Mouse (Mus musculus) heart, postnatal 0 days (tissue): ENCODE results near the gene Gm8159. TPM values are rescaled to one million over a fixed set of nuclear protein-coding genes. Genes with fewer than 3 reads are reported as not detected.
"Not testable (repeated sequence)": the region's sequence is repeated elsewhere in the genome, so short reads cannot be mapped to it uniquely, and the experiment has no call there.

Experiments
- ATAC-seq: fragments of 200-750 bp; cut with Nextera tagmentation; 2 replicates; pipeline ENCODE4 v1.8.0; 2017; ENCODE audit warnings: low read depth, moderate number of reproducible peaks, moderate library complexity; ENCODE audit not compliant: insufficient read depth
- DNase-seq: peaks from one replicate; pipeline ENCODE4 v3.0.0-alpha.2; 2016; ENCODE audit warnings: low spot score
- H3K27ac ChIP-seq: fragments of 300-500 bp; sonication (generic); 2 replicates; pipeline ENCODE4 v1.5.1; 2014; ENCODE audit warnings: low read depth, mild to moderate bottlenecking
- H3K27me3 ChIP-seq: fragments of 300-500 bp; sonication (generic); 2 replicates; pipeline ENCODE4 v1.6.1; 2014; ENCODE audit warnings: low read length, mixed read lengths; ENCODE audit not compliant: control insufficient read depth, insufficient read depth
- H3K36me3 ChIP-seq: fragments of 300-500 bp; sonication (generic); replicated peaks from 2 replicates; pipeline ENCODE4 v1.6.1; 2014; ENCODE audit warnings: low read length, mixed read lengths; ENCODE audit not compliant: control insufficient read depth, insufficient read depth
- H3K4me1 ChIP-seq: fragments of 300-500 bp; sonication (generic); 2 replicates; pipeline ENCODE4 v1.6.1; 2014; ENCODE audit warnings: antibody characterized with exemption; ENCODE audit not compliant: control insufficient read depth, insufficient read depth
- H3K4me2 ChIP-seq: fragments of 300-500 bp; sonication (generic); 2 replicates; pipeline ENCODE4 v1.6.1; 2014; ENCODE audit warnings: low read depth, mild to moderate bottlenecking, low read length, moderate library complexity
- H3K4me3 ChIP-seq: fragments of 300-500 bp; sonication (generic); 2 replicates; pipeline ENCODE4 v1.5.1; 2014; ENCODE audit warnings: low read depth, low read length
- H3K9ac ChIP-seq: fragments of 300-500 bp; sonication (generic); replicated peaks from 2 replicates; pipeline ENCODE4 v1.6.1; 2014; ENCODE audit warnings: low read depth, low read length, mixed read lengths
- H3K9me3 ChIP-seq: fragments of 300-500 bp; sonication (generic); replicated peaks from 2 replicates; pipeline ENCODE4 v1.6.1; 2016; ENCODE audit warnings: low read length; ENCODE audit not compliant: control insufficient read depth
- CTCF ChIP-seq: IDR thresholded peaks from 2 replicates; pipeline ENCODE4 v1.5.1; 2016; ENCODE audit warnings: antibody characterized with exemption, control low read depth, low read depth
- WGBS: fragments of 180-500 bp; shearing (Covaris S2); extraction: QIAGEN DNeasy Blood & Tissue Kit; methylation state at CpG from one replicate; pipeline ENCODE4 v1.1.7; 2014; 5-methylcytosine and 5-hydroxymethylcytosine counted together
- polyA plus RNA-seq: library from polyadenylated mRNA; unstranded; fragments of >200 nt; fragmentation: Nextera tagmentation; extraction: Ambion mirVana; gene quantifications from 2 replicates; pipeline ENCODE4 v1.2.1, GENCODE M21; 2015
- total RNA-seq: library from RNA; depleted of rRNA; stranded (reverse); fragments of >200 nt; gene quantifications from 2 replicates; pipeline ENCODE4 v1.2.3, GENCODE M21; 2014; ENCODE audit warnings: low replicate concordance; rRNA removed

Gene Gm8159
- total RNA-seq (not detected in 2 replicates), polyA plus RNA-seq (not detected in 2 replicates)

DNA sequence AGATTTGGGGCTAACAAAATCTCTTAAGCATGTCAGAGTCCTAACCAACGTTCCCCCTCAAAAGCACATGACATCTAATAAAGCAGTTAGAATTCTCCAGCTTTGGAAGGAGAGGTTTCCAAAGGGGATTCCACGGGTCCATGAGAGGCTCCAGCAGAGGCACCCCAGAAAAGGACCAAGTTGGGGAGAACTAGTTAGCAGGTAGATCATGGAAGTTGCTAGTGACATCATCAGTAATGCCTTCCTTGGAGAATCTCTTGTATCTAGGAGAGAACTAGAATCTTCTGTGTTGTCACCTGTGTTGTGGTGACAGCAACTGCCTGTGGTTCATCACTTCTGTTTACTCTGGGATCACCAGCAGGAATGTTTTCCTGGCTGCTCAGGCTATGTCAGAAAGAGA is at the start of gene Gm8159:
Gm8159 (plus strand) TSS at position 301 of the 400 bp plus-strand sequence.
- not testable (repeated sequence) for H3K4me3 ChIP-seq, H3K9ac ChIP-seq, H3K4me1 ChIP-seq, H3K36me3 ChIP-seq, H3K4me2 ChIP-seq, H3K27me3 ChIP-seq, H3K27ac ChIP-seq, H3K9me3 ChIP-seq, ATAC-seq, DNase-seq
- WGBS: no CpG with 5 or more reads among the region's 2 CpGs

DNA sequence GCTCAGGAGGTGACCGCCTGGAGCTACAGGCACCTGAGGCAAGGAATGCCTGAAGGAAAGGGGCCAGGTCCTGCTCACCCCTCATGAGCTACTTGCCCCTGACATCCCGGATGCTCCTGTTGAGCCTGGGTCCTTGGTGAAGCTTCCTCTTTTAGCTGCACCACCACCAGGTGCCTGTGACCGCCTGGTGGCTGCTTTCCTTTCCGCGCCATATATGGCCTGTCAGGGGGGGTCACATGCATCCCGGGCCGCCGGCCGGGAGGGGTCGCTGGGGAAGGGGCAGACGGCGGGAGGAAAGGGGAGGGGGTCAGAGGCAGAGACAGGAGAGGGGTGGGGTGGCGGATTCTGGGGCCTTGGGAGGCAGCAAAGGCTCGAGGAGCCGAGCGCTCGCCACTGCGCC is 17.2 kb downstream of the Gm8159 start:
- not testable (repeated sequence) for ATAC-seq, DNase-seq, H3K27me3 ChIP-seq, H3K9ac ChIP-seq, H3K27ac ChIP-seq, H3K36me3 ChIP-seq, H3K4me1 ChIP-seq, H3K9me3 ChIP-seq
- Histone ChIP-seq H3K4me3 (peak overlapping the region; percentile 22; the same call in 1 of the 2 replicates), H3K4me2 (peak overlapping the region; percentile 33; the same call in 1 of the 2 replicates)
- 2% methylated on average over 18 of the region's 18 CpGs for WGBS

DNA sequence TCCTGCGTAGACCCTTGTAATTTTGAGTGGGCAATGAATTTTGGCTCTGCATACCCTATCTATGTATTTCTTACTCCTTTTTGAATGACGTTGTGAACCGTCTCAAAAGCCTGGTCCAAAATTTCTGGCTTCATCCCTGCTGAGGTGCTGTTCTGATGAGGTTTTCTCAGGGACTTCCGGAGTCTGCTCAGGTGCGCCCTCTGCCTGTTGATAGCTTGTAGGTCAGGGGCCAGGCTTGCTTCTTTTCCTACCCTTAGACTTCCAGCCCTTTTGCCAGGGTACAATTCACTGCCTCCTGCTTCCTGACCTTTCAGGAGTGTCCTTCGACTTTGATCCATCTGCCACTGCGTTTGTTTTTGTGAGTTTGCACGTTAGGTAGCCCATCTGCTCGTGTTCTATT is 18.2 kb downstream of the Gm8159 start:
- WGBS: 2% methylated on average over 2 of the region's 9 CpGs
- not testable (repeated sequence) for H3K4me1 ChIP-seq, DNase-seq, H3K4me2 ChIP-seq, H3K36me3 ChIP-seq, H3K9me3 ChIP-seq, H3K27ac ChIP-seq, H3K4me3 ChIP-seq, H3K9ac ChIP-seq, H3K27me3 ChIP-seq, ATAC-seq
- TF ChIP-seq CTCF: peak; percentile 37

DNA sequence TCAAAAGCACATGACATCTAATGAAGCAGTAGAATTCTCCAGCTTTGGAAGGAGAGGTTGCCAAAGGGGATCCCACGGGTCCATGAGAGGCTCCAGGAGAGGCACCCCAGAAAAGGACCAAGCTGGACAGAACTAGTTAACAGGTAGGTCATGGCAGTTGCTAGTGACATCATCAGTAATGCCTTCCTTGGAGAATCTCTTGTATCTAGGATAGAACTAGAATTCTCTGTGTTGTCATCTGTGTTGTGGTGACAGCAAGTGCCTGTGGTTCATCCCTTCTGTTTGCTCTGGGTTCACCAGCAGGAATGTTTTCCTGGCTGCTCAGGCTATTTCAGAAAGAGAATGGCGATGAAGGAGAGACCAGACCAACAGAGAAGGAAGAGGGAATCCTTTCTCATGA is 31.7 kb downstream of the Gm8159 start, which contains the start of gene Gm3239:
Gm3239 (plus strand) TSS at position 301 of the 400 bp plus-strand sequence.
- not testable (repeated sequence) for H3K9ac ChIP-seq, H3K4me1 ChIP-seq, H3K9me3 ChIP-seq, H3K36me3 ChIP-seq, H3K4me3 ChIP-seq, DNase-seq, H3K27ac ChIP-seq, ATAC-seq, H3K4me2 ChIP-seq, H3K27me3 ChIP-seq
- WGBS: no CpG with 5 or more reads among the region's 2 CpGs

Other genes starting within 250 kb of the Gm8159 start
- gene Gm3159, start 234.8 kb upstream of the Gm8159 start, total RNA-seq: not detected in 2 replicates
- not detected in 2 replicates for gene Gm3159, start 234.8 kb upstream of the Gm8159 start, polyA plus RNA-seq
- not detected in 2 replicates for gene Gm3164, start 216.9 kb upstream of the Gm8159 start, total RNA-seq
- not detected in 2 replicates for gene Gm3164, start 216.9 kb upstream of the Gm8159 start, polyA plus RNA-seq
- gene Gm3173, start 201.4 kb upstream of the Gm8159 start, total RNA-seq: not detected in 2 replicates
- not detected in 2 replicates for gene Gm3173, start 201.4 kb upstream of the Gm8159 start, polyA plus RNA-seq
- not detected in 2 replicates for gene Gm3182, start 150.6 kb upstream of the Gm8159 start, total RNA-seq
- gene Gm3182, start 150.6 kb upstream of the Gm8159 start, polyA plus RNA-seq: not detected in 2 replicates
- gene Gm3047, start 76.9 kb upstream of the Gm8159 start, total RNA-seq: not detected in 2 replicates
- gene Gm3047, start 76.9 kb upstream of the Gm8159 start, polyA plus RNA-seq: not detected in 2 replicates
- not detected in 2 replicates for gene Gm3239, start 31.8 kb downstream of the Gm8159 start, total RNA-seq
- not detected in 2 replicates for gene Gm3239, start 31.8 kb downstream of the Gm8159 start, polyA plus RNA-seq
- not detected in 2 replicates for gene Gm7876, start 76.9 kb downstream of the Gm8159 start, total RNA-seq
- not detected in 2 replicates for gene Gm7876, start 76.9 kb downstream of the Gm8159 start, polyA plus RNA-seq
- not detected in 2 replicates for gene Gm3252, start 94.4 kb downstream of the Gm8159 start, total RNA-seq
- 0.16 and 0.33 TPM in 2 replicates for gene Gm3252, start 94.4 kb downstream of the Gm8159 start, polyA plus RNA-seq
- gene Gm9602, start 144.0 kb downstream of the Gm8159 start, total RNA-seq: not detected in 2 replicates
- not detected in 2 replicates for gene Gm9602, start 144.0 kb downstream of the Gm8159 start, polyA plus RNA-seq
- gene Gm3269, start 205.8 kb downstream of the Gm8159 start, total RNA-seq: not detected in 2 replicates
- not detected in 2 replicates for gene Gm3269, start 205.8 kb downstream of the Gm8159 start, polyA plus RNA-seq
- 1.6 TPM in 1 of 2 replicates, not detected in the other for gene Gm3264, start 223.2 kb downstream of the Gm8159 start, total RNA-seq
- gene Gm3264, start 223.2 kb downstream of the Gm8159 start, polyA plus RNA-seq: 0.38 and 1.1 TPM in 2 replicates